Mouse (Mus musculus) bone marrow macrophage, adult 2 months (primary cell): Measurements from ENCODE around the gene Os9.

ENCODE experiments used
- CTCF ChIP-seq: IDR thresholded peaks from 2 replicates; pipeline ENCODE4 v1.5.1; 2012; ENCODE audit warnings: low read depth, mild to moderate bottlenecking, low read length, moderate library complexity
- POLR2A ChIP-seq: IDR thresholded peaks from 2 replicates; pipeline ENCODE4 v1.6.1; 2012; ENCODE audit warnings: mild to moderate bottlenecking, low read depth, low read length, borderline replicate concordance

- TF ChIP-seq CTCF (no peak), POLR2A (no peak)
Measured at GRCm38 (mm10) chr10:127075651-127076050, 45.3 kb downstream of the Os9 start.
